In the genomic region with DNA sequence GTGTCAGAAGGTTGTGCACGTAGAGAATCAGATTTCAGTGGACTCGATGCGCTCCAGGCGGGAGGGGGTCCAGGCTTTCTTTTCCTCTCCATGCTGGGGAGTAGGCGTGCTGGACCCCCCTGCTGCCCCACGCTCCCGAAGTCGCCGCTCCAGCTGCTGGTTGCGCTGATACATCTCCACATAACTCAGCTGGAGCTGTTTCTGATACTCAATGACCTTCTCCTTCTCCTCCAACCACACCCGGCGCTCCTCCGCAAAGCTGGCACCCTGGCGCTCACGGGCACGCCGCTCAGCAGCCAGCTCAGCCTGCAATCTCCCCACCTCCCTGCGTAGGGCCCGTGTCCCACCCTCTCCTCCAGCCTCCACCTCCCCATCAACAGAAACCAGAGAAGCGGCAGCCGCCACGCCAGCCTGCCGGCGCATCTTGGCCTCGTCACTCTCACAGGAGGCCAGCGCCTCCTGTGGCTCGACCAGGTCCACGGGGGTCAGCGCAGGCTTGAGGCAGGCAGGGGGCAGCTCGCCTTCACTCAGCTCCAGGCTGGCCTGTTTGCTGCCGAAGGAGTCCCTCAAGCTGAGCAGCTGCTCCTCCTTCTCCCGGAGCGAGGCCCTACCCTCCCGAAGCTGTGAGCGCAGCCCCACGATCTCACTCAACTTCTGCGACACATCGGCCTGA, we compare ENCODE assay signal across 8 mouse cellular contexts. TPM values are rescaled to one million over a fixed set of nuclear protein-coding genes. Genes with fewer than 3 reads are reported as not detected.
DNase-seq lines count a peak whose midpoint lies in the region; ATAC-seq lines count a peak whose summit lies in the region.

No protein-coding gene starts in this region.

- H3K9me3 ChIP-seq in heart, embryonic 16.5 days (replicated peaks; ENCODE audit: control insufficient read depth, low read length) = no peaks in the 10 kb centered on the region
- H3K9me3 ChIP-seq in limb, embryonic 12.5 days = no peaks in the 10 kb centered on the region
- no peaks in the 10 kb centered on the region for H3K9me3 ChIP-seq in midbrain, embryonic 14.5 days (ENCODE audit: control insufficient read depth, low read length)

- peak; percentile 31 for DNase-seq in right cerebral cortex, postnatal 14 days
- no peak for DNase-seq in right cerebral cortex, postnatal 4 days
- DNase-seq in midbrain, embryonic 14.5 days = peak; percentile 44
- peak; percentile 44 for DNase-seq in thymus, postnatal 14 days
- no peak for DNase-seq in right cerebral cortex, postnatal 10 days (ENCODE audit: low spot score in 2 of 2)

- ATAC-seq in common myeloid progenitor, adult 5-6 weeks (replicated peaks; ENCODE audit: low read depth, poor library complexity, severe bottlenecking) = peak; percentile 23
- ATAC-seq in heart, embryonic 16.5 days (replicated peaks; ENCODE audit: extremely low read depth, insufficient read depth, low FRiP score) = peak; percentile 15; the same call in 1 of the 2 replicates
- ATAC-seq in limb, embryonic 12.5 days (ENCODE audit: insufficient number of reproducible peaks, insufficient read depth, low FRiP score, low TSS enrichment, low read depth) = peak; percentile 27
- ATAC-seq in midbrain, embryonic 14.5 days (ENCODE audit: low FRiP score, low TSS enrichment) = peak; percentile 31; the same call in 1 of the 2 replicates

- 4% methylated on average over 37 of the region's 38 CpGs for WGBS in heart, embryonic 16.5 days
- WGBS in limb, embryonic 12.5 days = under 1% methylated on average over 38 of the region's 38 CpGs
- 4% methylated on average over 38 of the region's 38 CpGs for WGBS in midbrain, embryonic 14.5 days

- H3K9ac ChIP-seq in heart, embryonic 16.5 days (ENCODE audit: low read length) = peak overlapping the region; percentile 72
- H3K9ac ChIP-seq in limb, embryonic 12.5 days (replicated peaks) = peak overlapping the region; percentile 52
- peak overlapping the region; percentile 43; the same call in 1 of the 2 replicates for H3K9ac ChIP-seq in midbrain, embryonic 14.5 days (replicated peaks; ENCODE audit: low read length)

- no peak overlapping the region for H3K27ac ChIP-seq in heart, embryonic 16.5 days (ENCODE audit: low read length)
- H3K27ac ChIP-seq in limb, embryonic 12.5 days = no peak overlapping the region
- no peak overlapping the region for H3K27ac ChIP-seq in midbrain, embryonic 14.5 days (replicated peaks; ENCODE audit: low read depth, low read length)

- H3K4me2 ChIP-seq in heart, embryonic 16.5 days (ENCODE audit: low read depth, low read length) = peak overlapping the region; percentile 90
- H3K4me2 ChIP-seq in limb, embryonic 12.5 days = peak overlapping the region; percentile 90
- peak overlapping the region; percentile 50 for H3K4me2 ChIP-seq in midbrain, embryonic 14.5 days (ENCODE audit: low read length)

- peak overlapping the region; percentile 55 for H3K4me3 ChIP-seq in heart, embryonic 16.5 days (ENCODE audit: low read length)
- peak overlapping the region; percentile 45 for H3K4me3 ChIP-seq in limb, embryonic 12.5 days (replicated peaks)
- peak overlapping the region; percentile 20 for H3K4me3 ChIP-seq in midbrain, embryonic 14.5 days (replicated peaks; ENCODE audit: low read depth, low read length)

- peaks cover 45% of the 10 kb centered on the region for H3K27me3 ChIP-seq in heart, embryonic 16.5 days (ENCODE audit: control insufficient read depth, insufficient read depth, low read length)
- peaks cover 69% of the 10 kb centered on the region for H3K27me3 ChIP-seq in limb, embryonic 12.5 days
- peaks cover 50% of the 10 kb centered on the region for H3K27me3 ChIP-seq in midbrain, embryonic 14.5 days (ENCODE audit: control insufficient read depth, insufficient read depth, low read length)

- peaks cover 14% of the 10 kb centered on the region for H3K4me1 ChIP-seq in heart, embryonic 16.5 days (ENCODE audit: control insufficient read depth, insufficient read depth, low read length)
- H3K4me1 ChIP-seq in limb, embryonic 12.5 days (replicated peaks) = peaks cover 30% of the 10 kb centered on the region
- peaks cover 5% of the 10 kb centered on the region; the same call in 1 of the 2 replicates for H3K4me1 ChIP-seq in midbrain, embryonic 14.5 days (ENCODE audit: control insufficient read depth, insufficient read depth, low read length)

- H3K36me3 ChIP-seq in heart, embryonic 16.5 days (ENCODE audit: control insufficient read depth, insufficient read depth) = no peaks in the 10 kb centered on the region
- H3K36me3 ChIP-seq in limb, embryonic 12.5 days = no peaks in the 10 kb centered on the region
- H3K36me3 ChIP-seq in midbrain, embryonic 14.5 days (ENCODE audit: control insufficient read depth, insufficient read depth, low read length) = peaks cover 9% of the 10 kb centered on the region; the same call in 1 of the 2 replicates

RNA-seq across cellular contexts. Expression of gene Ubox5, which starts 5.0 kb away (rescaled TPM):
- total RNA-seq in common myeloid progenitor, adult 5-6 weeks (2017) = 6.3 and 7.3 TPM in 2 replicates
- 6.5 and 8.2 TPM in 2 replicates for polyA plus RNA-seq in heart, embryonic 16.5 days (2015; fragmentation: Nextera tagmentation; extraction: Ambion mirVana)
- 15.6 and 16.0 TPM in 2 replicates for polyA plus RNA-seq in limb, embryonic 12.5 days (2016; fragmentation: Nextera tagmentation; extraction: Ambion mirVana)
- 10.6 and 13.0 TPM in 2 replicates for polyA plus RNA-seq in midbrain, embryonic 14.5 days (2014; fragmentation: Nextera tagmentation; extraction: Ambion mirVana)

RNA-seq across cellular contexts. Expression of gene Fastkd5, which starts 5.0 kb away (rescaled TPM):
- 19.1 and 22.8 TPM in 2 replicates for total RNA-seq in common myeloid progenitor, adult 5-6 weeks (2017)
- 13.3 and 13.9 TPM in 2 replicates for polyA plus RNA-seq in heart, embryonic 16.5 days (2015; fragmentation: Nextera tagmentation; extraction: Ambion mirVana)
- 18.7 and 20.3 TPM in 2 replicates for polyA plus RNA-seq in limb, embryonic 12.5 days (2016; fragmentation: Nextera tagmentation; extraction: Ambion mirVana)
- polyA plus RNA-seq in midbrain, embryonic 14.5 days (2014; fragmentation: Nextera tagmentation; extraction: Ambion mirVana) = 7.4 and 13.8 TPM in 2 replicates

RNA-seq across cellular contexts. Expression of gene Lzts3, which starts 7.7 kb away (rescaled TPM):
- total RNA-seq in common myeloid progenitor, adult 5-6 weeks (2017) = 0.44 and 0.73 TPM in 2 replicates
- 2.0 and 2.4 TPM in 2 replicates for polyA plus RNA-seq in heart, embryonic 16.5 days (2015; fragmentation: Nextera tagmentation; extraction: Ambion mirVana)
- 5.4 and 5.7 TPM in 2 replicates for polyA plus RNA-seq in limb, embryonic 12.5 days (2016; fragmentation: Nextera tagmentation; extraction: Ambion mirVana)
- polyA plus RNA-seq in midbrain, embryonic 14.5 days (2014; fragmentation: Nextera tagmentation; extraction: Ambion mirVana) = 3.4 and 9.1 TPM in 2 replicates

RNA-seq across cellular contexts. Expression of gene Ddrgk1, which starts 29.6 kb away (rescaled TPM):
- total RNA-seq in common myeloid progenitor, adult 5-6 weeks (2017) = 87.6 and 107 TPM in 2 replicates
- 47.1 and 47.3 TPM in 2 replicates for polyA plus RNA-seq in heart, embryonic 16.5 days (2015; fragmentation: Nextera tagmentation; extraction: Ambion mirVana)
- polyA plus RNA-seq in limb, embryonic 12.5 days (2016; fragmentation: Nextera tagmentation; extraction: Ambion mirVana) = 49.4 and 54.5 TPM in 2 replicates
- 50.5 and 56.1 TPM in 2 replicates for polyA plus RNA-seq in midbrain, embryonic 14.5 days (2014; fragmentation: Nextera tagmentation; extraction: Ambion mirVana)

RNA-seq across cellular contexts. Expression of gene Itpa, which starts 32.5 kb away (rescaled TPM):
- total RNA-seq in common myeloid progenitor, adult 5-6 weeks (2017) = 69.0 and 86.0 TPM in 2 replicates
- polyA plus RNA-seq in heart, embryonic 16.5 days (2015; fragmentation: Nextera tagmentation; extraction: Ambion mirVana) = 70.1 and 79.3 TPM in 2 replicates
- polyA plus RNA-seq in limb, embryonic 12.5 days (2016; fragmentation: Nextera tagmentation; extraction: Ambion mirVana) = 142 and 148 TPM in 2 replicates
- 122 and 135 TPM in 2 replicates for polyA plus RNA-seq in midbrain, embryonic 14.5 days (2014; fragmentation: Nextera tagmentation; extraction: Ambion mirVana)

Comparison
In these comparisons a context has a peak if more than half of its experiments do, and no peak if none do; other contexts are left out.
1. DNase-seq: peak in right cerebral cortex, postnatal 14 days (single experiment), midbrain, embryonic 14.5 days (single experiment) and thymus, postnatal 14 days (single experiment); none in right cerebral cortex, postnatal 4 days (single experiment) and right cerebral cortex, postnatal 10 days (0 of 2).
2. Peak in every context shown above with its lines, with median percentiles within 50 percentile points of each other: ATAC-seq, H3K4me2 ChIP-seq, H3K4me3 ChIP-seq and H3K9ac ChIP-seq.